ENCODE assay signal across 8 mouse cellular contexts in genomic region chrX:94990080-94990825, GRCm38 (mm10). TPM values are rescaled to one million over a fixed set of nuclear protein-coding genes. Genes with fewer than 3 reads are reported as not detected.
A peak's percentile ranks its signal among the peaks of the same experiment; 100 is the strongest.
DNase-seq lines count a peak whose midpoint lies in the region; ATAC-seq lines count a peak whose summit lies in the region.

No protein-coding gene starts in this region.

- H3K27me3 ChIP-seq in erythroblast, embryonic 14.5 days (ENCODE audit: control insufficient read depth): peaks cover 17% of the 10 kb centered on the region
- H3K27me3 ChIP-seq in forebrain, embryonic 13.5 days: no peaks in the 10 kb centered on the region
- no peaks in the 10 kb centered on the region for H3K27me3 ChIP-seq in hindbrain, embryonic 15.5 days
- H3K27me3 ChIP-seq in liver, embryonic 12.5 days (replicated peaks): peaks cover 15% of the 10 kb centered on the region
- H3K27me3 ChIP-seq in neural tube, embryonic 12.5 days (replicated peaks): 0 out of 2 replicates have a peak, but pooled peaks cover 3% of the 10 kb centered on the region

- 19% methylated on average over 29 of the region's 29 CpGs for WGBS in forebrain, embryonic 13.5 days
- WGBS in hindbrain, embryonic 15.5 days: 11% methylated on average over 27 of the region's 29 CpGs
- 14% methylated on average over 29 of the region's 29 CpGs for WGBS in liver, embryonic 12.5 days (ENCODE audit: insufficient replicate concordance)
- 17% methylated on average over 29 of the region's 29 CpGs for WGBS in neural tube, embryonic 12.5 days

- no peaks in the 10 kb centered on the region for H3K9me3 ChIP-seq in erythroblast, embryonic 14.5 days (ENCODE audit: control insufficient read depth, low read length)
- H3K9me3 ChIP-seq in forebrain, embryonic 13.5 days (replicated peaks): no peaks in the 10 kb centered on the region
- H3K9me3 ChIP-seq in hindbrain, embryonic 15.5 days: no peaks in the 10 kb centered on the region
- H3K9me3 ChIP-seq in liver, embryonic 12.5 days (replicated peaks): no peaks in the 10 kb centered on the region
- H3K9me3 ChIP-seq in neural tube, embryonic 12.5 days: no peaks in the 10 kb centered on the region

- peak overlapping the region; percentile 51 for H3K9ac ChIP-seq in forebrain, embryonic 13.5 days
- peak overlapping the region; percentile 39; the same call in 1 of the 2 replicates for H3K9ac ChIP-seq in hindbrain, embryonic 15.5 days
- peak overlapping the region; percentile 50 for H3K9ac ChIP-seq in liver, embryonic 12.5 days
- H3K9ac ChIP-seq in neural tube, embryonic 12.5 days: peak overlapping the region; percentile 45

- no peak for ATAC-seq in erythroblast, adult 5-6 weeks (replicated peaks; ENCODE audit: low FRiP score, poor library complexity, severe bottlenecking)
- ATAC-seq in forebrain, embryonic 13.5 days: peak; percentile 85
- ATAC-seq in hindbrain, embryonic 15.5 days (ENCODE audit: low FRiP score, low read depth): peak; percentile 83
- ATAC-seq in liver, embryonic 12.5 days: peak; percentile 71
- ATAC-seq in neural tube, embryonic 12.5 days (ENCODE audit: low FRiP score, low read depth): peak; percentile 73

- H3K4me3 ChIP-seq in erythroblast, embryonic 14.5 days (replicated peaks): peak overlapping the region; percentile 47
- peak overlapping the region; percentile 34 for H3K4me3 ChIP-seq in forebrain, embryonic 13.5 days
- peak overlapping the region; percentile 40 for H3K4me3 ChIP-seq in hindbrain, embryonic 15.5 days
- H3K4me3 ChIP-seq in liver, embryonic 12.5 days: peak overlapping the region; percentile 43
- peak overlapping the region; percentile 32 for H3K4me3 ChIP-seq in neural tube, embryonic 12.5 days

- H3K4me2 ChIP-seq in forebrain, embryonic 13.5 days: peak overlapping the region; percentile 61
- H3K4me2 ChIP-seq in hindbrain, embryonic 15.5 days: peak overlapping the region; percentile 68
- peak overlapping the region; percentile 70 for H3K4me2 ChIP-seq in liver, embryonic 12.5 days
- peak overlapping the region; percentile 61 for H3K4me2 ChIP-seq in neural tube, embryonic 12.5 days (replicated peaks)

- no peak overlapping the region for H3K27ac ChIP-seq in forebrain, embryonic 13.5 days
- H3K27ac ChIP-seq in hindbrain, embryonic 15.5 days (replicated peaks): no peak overlapping the region
- H3K27ac ChIP-seq in liver, embryonic 12.5 days: no peak overlapping the region
- no peak overlapping the region for H3K27ac ChIP-seq in neural tube, embryonic 12.5 days

- DNase-seq in ZHBTc4 (ENCODE audit: low read depth, low spot score): peak; percentile 32
- DNase-seq in natural killer cell, adult 2 months (ENCODE audit: low spot score in 2 of 2): no peak

- peaks cover 8% of the 10 kb centered on the region for H3K4me1 ChIP-seq in erythroblast, embryonic 14.5 days (ENCODE audit: control insufficient read depth)
- no peaks in the 10 kb centered on the region for H3K4me1 ChIP-seq in forebrain, embryonic 13.5 days
- no peaks in the 10 kb centered on the region for H3K4me1 ChIP-seq in hindbrain, embryonic 15.5 days (replicated peaks)
- H3K4me1 ChIP-seq in liver, embryonic 12.5 days: 0 out of 2 replicates have a peak, but pooled peaks cover 11% of the 10 kb centered on the region
- no peaks in the 10 kb centered on the region for H3K4me1 ChIP-seq in neural tube, embryonic 12.5 days

- no peaks in the 10 kb centered on the region for H3K36me3 ChIP-seq in erythroblast, embryonic 14.5 days (ENCODE audit: control insufficient read depth)
- no peaks in the 10 kb centered on the region for H3K36me3 ChIP-seq in forebrain, embryonic 13.5 days (ENCODE audit: poor library complexity, severe bottlenecking)
- no peaks in the 10 kb centered on the region for H3K36me3 ChIP-seq in hindbrain, embryonic 15.5 days
- no peaks in the 10 kb centered on the region for H3K36me3 ChIP-seq in liver, embryonic 12.5 days
- no peaks in the 10 kb centered on the region for H3K36me3 ChIP-seq in neural tube, embryonic 12.5 days

RNA-seq across cellular contexts. Expression of gene Spin4, which starts 36.2 kb away (rescaled TPM):
- polyA plus RNA-seq in erythroblast, embryonic 14.5 days (2012): not detected in 2 replicates
- total RNA-seq in erythroblast, adult 5-6 weeks (2015; ENCODE audit: low replicate concordance): not detected in 2 replicates
- total RNA-seq in erythroblast, adult 5-6 weeks (2017; ENCODE audit: low replicate concordance): 0.17 TPM in 1 of 2 replicates, not detected in the other
- polyA plus RNA-seq in forebrain, embryonic 13.5 days (2015; fragmentation: Nextera tagmentation; extraction: Ambion mirVana): 6.5 and 7.1 TPM in 2 replicates
- 2.8 and 2.9 TPM in 2 replicates for polyA plus RNA-seq in hindbrain, embryonic 15.5 days (2015; fragmentation: Nextera tagmentation; extraction: Ambion mirVana)
- polyA plus RNA-seq in liver, embryonic 12.5 days (2016; fragmentation: Nextera tagmentation; extraction: Ambion mirVana): 1.5 and 2.1 TPM in 2 replicates
- 5.5 and 5.8 TPM in 2 replicates for polyA plus RNA-seq in neural tube, embryonic 12.5 days (2016; fragmentation: Nextera tagmentation; extraction: Ambion mirVana)
